Mouse (Mus musculus) kidney, postnatal 4 days (tissue): Measurements from ENCODE around the gene Snx5.

Experiments used
- DNase-seq, 2 experiments: peaks; one replicate each; pipeline ENCODE4 v3.0.0; 2021; ENCODE audit warnings: mixed read lengths in 2 of 2

Snx5 gene

DNA sequence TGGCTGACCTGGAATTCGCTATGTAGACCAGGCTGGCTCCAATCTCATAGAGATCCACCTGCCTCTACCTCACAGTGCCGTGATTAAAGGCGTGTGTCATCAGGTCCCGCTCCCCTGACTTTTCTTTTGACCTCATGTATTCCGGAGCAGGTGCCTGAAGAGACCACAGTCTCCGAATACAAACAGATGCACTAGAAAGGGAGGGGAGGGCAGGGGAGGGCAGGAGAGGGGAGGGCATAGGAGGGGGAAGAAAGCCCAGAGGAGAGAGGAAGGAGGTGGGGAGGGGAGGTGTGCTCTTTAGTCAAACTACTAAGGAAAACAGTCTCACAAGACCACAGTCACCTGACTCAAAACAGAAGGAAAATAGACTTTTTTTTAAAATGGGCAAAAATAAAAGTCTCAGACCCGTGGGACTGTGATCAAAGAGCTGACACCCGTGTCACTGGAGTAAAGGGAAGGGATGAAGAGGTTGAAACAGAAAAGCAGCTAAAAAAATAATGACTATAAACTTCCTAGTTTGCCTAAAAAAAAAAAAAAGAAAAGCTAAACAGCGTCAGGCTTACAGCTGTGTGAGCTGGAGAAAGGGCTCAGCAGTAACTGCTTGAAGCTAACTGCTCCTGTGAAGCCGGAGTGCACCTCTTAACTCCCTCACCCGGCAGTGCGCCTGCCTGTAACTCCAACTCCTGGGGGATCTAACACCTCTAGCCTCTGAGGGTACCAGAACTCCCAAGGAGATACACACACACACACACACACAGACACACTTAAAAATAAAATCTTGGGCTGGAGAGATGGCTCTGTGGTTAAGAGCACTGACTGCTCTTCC, 42.0 kb downstream of the Snx5 start:
- DNase-seq: no peak

- DNase-seq: no peak
These were observed 43.7 kb downstream of the Snx5 start for GRCm38 (mm10) chr2:144226906-144227586.

GRCm38 (mm10) chr2:144224351-144224750, 46.4 kb downstream of the Snx5 start:
- DNase-seq: peak; percentile 51 to 71

GRCm38 (mm10) chr2:144215601-144216000, 55.1 kb downstream of the Snx5 start:
- no peak for DNase-seq

- DNase-seq: peak; percentile 26 to 54
These were observed 55.5 kb downstream of the Snx5 start for GRCm38 (mm10) chr2:144215195-144215594.

DNA sequence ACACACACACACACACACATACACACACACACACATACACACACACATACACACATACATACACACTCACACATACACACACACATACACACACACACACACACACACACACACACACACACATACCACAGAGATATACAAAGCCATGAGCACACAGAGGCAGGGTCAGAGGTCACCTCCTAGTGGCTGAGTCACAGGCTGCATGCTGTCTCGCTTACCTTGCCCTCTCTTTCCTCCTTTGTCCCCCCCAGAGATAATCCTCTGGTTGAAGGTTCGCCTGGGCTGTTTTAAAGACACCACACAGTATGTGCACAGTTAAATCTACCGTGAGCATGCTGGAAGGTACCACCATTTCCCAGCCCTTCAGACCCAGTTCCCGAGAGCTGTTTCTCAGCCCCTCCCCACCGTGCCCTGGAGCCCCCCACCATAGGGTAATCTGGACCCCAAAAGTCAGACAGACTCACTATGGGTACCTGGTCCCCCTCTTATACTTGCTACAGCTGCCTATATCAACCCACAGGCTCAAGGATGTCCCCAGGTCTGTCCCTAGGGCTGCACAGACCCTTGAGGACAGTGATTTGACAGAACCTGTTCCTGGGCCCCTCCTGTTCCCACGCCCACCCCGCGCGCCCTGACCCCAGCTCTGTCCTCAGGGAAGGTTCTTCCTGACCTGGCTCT, 56.1 kb downstream of the Snx5 start:
- peak in 1 of 2 experiments; percentile 18 for DNase-seq

- DNase-seq: no peak
These were observed 56.9 kb downstream of the Snx5 start for GRCm38 (mm10) chr2:144213803-144214202.

GRCm38 (mm10) chr2:144209425-144209824, 61.3 kb downstream of the Snx5 start:
- no peak for DNase-seq

DNA sequence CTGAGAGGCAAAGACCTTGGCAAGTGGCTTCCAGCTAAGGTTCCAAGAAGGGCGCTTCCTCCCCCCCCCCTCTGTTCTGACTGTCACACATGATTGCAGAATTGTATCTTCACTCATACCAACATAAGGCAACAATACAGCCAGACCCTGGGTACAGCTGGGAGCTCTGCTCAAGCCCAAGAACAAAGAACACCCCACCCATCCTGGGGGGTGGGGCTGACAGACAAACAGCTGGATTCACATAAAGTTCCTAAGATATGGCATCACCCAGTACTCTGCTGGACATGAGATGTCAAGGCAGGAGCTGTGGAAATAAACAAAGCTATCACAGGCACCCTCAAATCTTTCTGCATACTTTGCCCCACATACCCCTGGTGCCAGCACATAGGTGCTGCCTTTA, 63.3 kb downstream of the Snx5 start:
- DNase-seq: no peak

GRCm38 (mm10) chr2:144203001-144203400, 67.7 kb downstream of the Snx5 start:
- DNase-seq: no peak

GRCm38 (mm10) chr2:144202567-144202966, 68.1 kb downstream of the Snx5 start:
- DNase-seq: no peak

DNA sequence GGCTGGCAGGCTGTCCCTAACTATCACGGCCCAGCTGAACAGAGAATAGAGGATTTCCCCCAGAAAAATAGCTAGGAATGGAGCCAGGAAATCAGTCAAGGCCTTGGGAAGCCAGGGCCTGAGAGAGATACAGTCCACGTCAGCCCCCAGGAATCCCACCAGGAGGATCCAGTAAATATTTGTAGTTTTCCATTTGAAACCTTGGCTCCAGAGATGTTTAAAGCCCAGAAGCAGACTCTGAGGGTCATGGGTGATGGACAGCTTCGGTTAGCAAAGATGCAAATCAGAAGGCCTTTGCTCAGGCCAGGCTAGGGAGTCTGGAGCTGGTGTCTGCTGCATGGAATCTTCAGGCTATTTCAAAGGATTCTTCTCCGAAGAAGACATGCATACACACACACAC, 68.6 kb downstream of the Snx5 start:
- no peak for DNase-seq
